Mouse (Mus musculus) lung, postnatal 0 days (tissue): Measurements from ENCODE around the gene Fbn1.

Experiments used
- CTCF ChIP-seq: IDR thresholded peaks from 2 replicates; pipeline ENCODE4 v1.5.1; 2016; ENCODE audit warnings: antibody characterized with exemption, mild to moderate bottlenecking
- EP300 ChIP-seq: IDR thresholded peaks from 2 replicates; pipeline ENCODE4 v1.6.1; 2016; ENCODE audit warnings: antibody characterized with exemption, mild to moderate bottlenecking, control low read depth

- TF ChIP-seq EP300 = no peak
- no peak for TF ChIP-seq CTCF
These were observed 33.7 kb upstream of the Fbn1 start for GRCm38 (mm10) chr2:125541451-125541850.
